Mouse (Mus musculus) bone marrow macrophage, adult 2 months (primary cell): ENCODE data around the gene Prnp.

ENCODE experiments used
- CTCF ChIP-seq: IDR thresholded peaks from 2 replicates; pipeline ENCODE4 v1.5.1; 2012; ENCODE audit warnings: low read depth, mild to moderate bottlenecking, low read length, moderate library complexity
- POLR2A ChIP-seq: IDR thresholded peaks from 2 replicates; pipeline ENCODE4 v1.6.1; 2012; ENCODE audit warnings: mild to moderate bottlenecking, low read depth, low read length, borderline replicate concordance

GRCm38 (mm10) chr2:131952456-131952855 is 42.7 kb downstream of the Prnp start:
- no peak for TF ChIP-seq CTCF
- no peak for TF ChIP-seq POLR2A
